In the genomic region with DNA sequence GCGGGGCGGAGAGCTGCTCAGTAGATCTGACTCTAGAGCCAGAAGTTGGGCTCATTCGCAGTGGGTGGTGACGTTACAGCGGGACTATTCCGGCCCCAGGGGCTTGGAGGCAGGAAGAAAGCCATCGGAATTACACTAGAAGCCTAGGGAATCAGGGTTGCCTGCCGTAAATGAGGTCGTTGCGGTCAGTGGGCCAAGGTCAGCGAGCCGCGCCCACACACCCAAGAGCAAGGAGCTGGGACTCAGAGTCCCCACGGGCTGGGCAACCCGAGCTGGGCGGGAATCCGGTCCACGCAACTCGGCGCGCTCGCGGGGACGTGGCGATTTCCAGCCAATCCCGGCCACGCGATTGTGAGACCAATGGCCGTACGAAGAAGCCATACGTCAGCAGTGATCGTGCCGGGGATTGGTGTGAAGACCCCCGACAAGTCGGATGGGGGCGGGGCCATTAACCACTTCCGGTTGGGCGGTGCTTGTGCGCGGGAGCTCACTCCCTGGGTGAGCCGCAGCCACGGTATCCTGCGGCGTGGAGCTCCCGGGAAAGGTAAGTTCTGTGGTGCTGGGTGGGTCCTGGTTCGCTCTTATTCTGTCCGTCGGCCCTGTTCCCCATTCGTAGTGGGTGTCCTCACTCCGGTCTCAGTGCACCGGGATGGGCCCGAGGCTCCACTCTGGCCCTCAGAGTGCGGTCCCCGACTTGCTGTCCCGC, we compare ENCODE assay signal across 7 mouse cellular contexts. TPM values are rescaled to one million over a fixed set of nuclear protein-coding genes. Genes with fewer than 3 reads are reported as not detected.
A peak's percentile ranks its signal among the peaks of the same experiment; 100 is the strongest.
DNase-seq lines count a peak whose midpoint lies in the region; ATAC-seq lines count a peak whose summit lies in the region.

A gene (plus strand): TSS at position 405 of the 706 bp plus-strand sequence.

- 0% methylated on average over 55 of the region's 55 CpGs for WGBS in intestine, embryonic 15.5 days
- under 1% methylated on average over 55 of the region's 55 CpGs for WGBS in midbrain, embryonic 10.5 days

- ATAC-seq in intestine, embryonic 15.5 days: peak; percentile 100

- no peaks in the 10 kb centered on the region for H3K36me3 ChIP-seq in intestine, embryonic 15.5 days
- 0 out of 2 replicates have a peak, but pooled peaks cover 2% of the 10 kb centered on the region for H3K36me3 ChIP-seq in midbrain, embryonic 10.5 days

- peak within 1 kb of the TSS; percentile 59 for H3K4me2 ChIP-seq in intestine, embryonic 15.5 days (replicated peaks)

- peak within 1 kb of the TSS; percentile 87 for H3K27ac ChIP-seq in intestine, embryonic 15.5 days
- peak within 1 kb of the TSS; percentile 92 for H3K27ac ChIP-seq in midbrain, embryonic 10.5 days (replicated peaks)

- DNase-seq in adrenal gland, adult 2 months: peak; percentile 100
- peak; percentile 99 for DNase-seq in embryo, embryonic 11.5 days (ENCODE audit: low read depth, low spot score)
- peak; percentile 99 to 100 for DNase-seq in gastrocnemius, postnatal 36 days
- peak; percentile 99 to 100 for DNase-seq in left cerebral cortex, postnatal 25 days (ENCODE audit: low spot score in 2 of 2)
- DNase-seq in midbrain, embryonic 10.5 days (ENCODE audit: low spot score): peak; percentile 100
- DNase-seq in right cerebral cortex, postnatal 4 days: peak; percentile 100

- intact Hi-C loops in gastrocnemius, postnatal 36 days (cut with DNase I): no loop called here
- intact Hi-C loops in left cerebral cortex, postnatal 25 days (cut with DNase I): no loop called here

- peak within 1 kb of the TSS; percentile 68 for H3K4me3 ChIP-seq in intestine, embryonic 15.5 days (replicated peaks)
- peak within 1 kb of the TSS; percentile 84 for H3K4me3 ChIP-seq in midbrain, embryonic 10.5 days

- no peaks in the 10 kb centered on the region for H3K9me3 ChIP-seq in intestine, embryonic 15.5 days
- H3K9me3 ChIP-seq in midbrain, embryonic 10.5 days (replicated peaks): no peaks in the 10 kb centered on the region

- 0 out of 2 replicates have a peak, but pooled peaks cover 2% of the 10 kb centered on the region for H3K4me1 ChIP-seq in intestine, embryonic 15.5 days (replicated peaks)
- H3K4me1 ChIP-seq in midbrain, embryonic 10.5 days: peaks cover 15% of the 10 kb centered on the region

- H3K27me3 ChIP-seq in intestine, embryonic 15.5 days (replicated peaks): no peaks in the 10 kb centered on the region
- no peaks in the 10 kb centered on the region for H3K27me3 ChIP-seq in midbrain, embryonic 10.5 days (ENCODE audit: low read depth, poor library complexity, severe bottlenecking)

- peak within 1 kb of the TSS; percentile 81 for H3K9ac ChIP-seq in intestine, embryonic 15.5 days

RNA-seq across cellular contexts. Expression of the gene that starts here (rescaled TPM):
- 100 to 1,000 TPM; 125 to 150 TPM for total RNA-seq in adrenal gland, adult 2 months (2021)
- polyA plus RNA-seq in adrenal gland, adult 2 months (2012; rRNA removed): 14.3 and 18.5 TPM in 2 replicates
- 10 to 100 TPM; 82.5 to 86.2 TPM for total RNA-seq in gastrocnemius, postnatal 36 days (2021)
- 289 and 306 TPM in 2 replicates for polyA plus RNA-seq in intestine, embryonic 15.5 days (2015; fragmentation: Nextera tagmentation; extraction: Ambion mirVana)
- 10 to 100 TPM; 71.9 to 72.5 TPM for total RNA-seq in left cerebral cortex, postnatal 25 days (2021)
- polyA plus RNA-seq in midbrain, embryonic 10.5 days (2016; fragmentation: Nextera tagmentation; extraction: Ambion mirVana): 246 and 248 TPM in 2 replicates

Comparison
In these comparisons a context has a peak if more than half of its experiments do, and no peak if none do; other contexts are left out.
1. Peak in every context shown above with its lines: DNase-seq, ATAC-seq, H3K4me3 ChIP-seq and H3K27ac ChIP-seq.
2. RNA of the gene that starts here (polyA plus RNA-seq): 289 to 306 TPM in intestine, embryonic 15.5 days and 246 to 248 TPM in midbrain, embryonic 10.5 days; 14.3 to 18.5 TPM in adrenal gland, adult 2 months; every median in the first group is over 10 times any median in the second.